Mouse (Mus musculus) heart, embryonic 11.5 days (tissue): Measurements from ENCODE around the gene Ltbp1. TPM values are rescaled to one million over a fixed set of nuclear protein-coding genes. Genes with fewer than 3 reads are reported as not detected.

ENCODE experiments used
- ATAC-seq: fragments of 200-750 bp; cut with Nextera tagmentation; replicated peaks from 2 replicates; pipeline ENCODE4 v1.8.0; 2017; ENCODE audit warnings: moderate library complexity; ENCODE audit not compliant: insufficient number of reproducible peaks, low FRiP score, low TSS enrichment
- H3K27ac ChIP-seq: fragments of 300-500 bp; sonication (generic); 2 replicates; pipeline ENCODE4 v1.5.1; 2014; ENCODE audit warnings: mild to moderate bottlenecking, low read depth, low read length
- H3K27me3 ChIP-seq: fragments of 300-500 bp; sonication (generic); 2 replicates; pipeline ENCODE4 v1.6.1; 2014; ENCODE audit warnings: mild to moderate bottlenecking, low read length, mixed read lengths; ENCODE audit not compliant: control insufficient read depth, insufficient read depth
- H3K36me3 ChIP-seq: fragments of 300-500 bp; sonication (generic); 2 replicates; pipeline ENCODE4 v1.6.1; 2014; ENCODE audit warnings: mild to moderate bottlenecking, low read length, moderate library complexity, mixed read lengths; ENCODE audit not compliant: control insufficient read depth, insufficient read depth
- H3K4me1 ChIP-seq: fragments of 300-500 bp; sonication (generic); 2 replicates; pipeline ENCODE4 v1.6.1; 2014; ENCODE audit warnings: low read length; ENCODE audit not compliant: control insufficient read depth, insufficient read depth
- H3K4me2 ChIP-seq: fragments of 300-500 bp; sonication (generic); 2 replicates; pipeline ENCODE4 v1.6.1; 2014; ENCODE audit warnings: mild to moderate bottlenecking, moderate library complexity
- H3K4me3 ChIP-seq: fragments of 300-500 bp; sonication (generic); 2 replicates; pipeline ENCODE4 v1.5.1; 2014; ENCODE audit warnings: low read depth, low read length
- H3K9ac ChIP-seq: fragments of 300-500 bp; sonication (generic); 2 replicates; pipeline ENCODE4 v1.6.1; 2014; ENCODE audit warnings: mild to moderate bottlenecking, low read depth, low read length, moderate library complexity
- H3K9me3 ChIP-seq: fragments of 300-500 bp; sonication (generic); replicated peaks from 2 replicates; pipeline ENCODE4 v1.6.1; 2016; ENCODE audit warnings: low read length; ENCODE audit not compliant: control insufficient read depth
- WGBS: fragments of 180-500 bp; shearing (Covaris S2); extraction: QIAGEN DNeasy Blood & Tissue Kit; methylation state at CpG from one replicate; pipeline ENCODE4 v1.1.7; 2014; ENCODE audit not compliant: insufficient replicate concordance; 5-methylcytosine and 5-hydroxymethylcytosine counted together
- polyA plus RNA-seq: library from polyadenylated mRNA; unstranded; fragments of >200 nt; fragmentation: Nextera tagmentation; extraction: Ambion mirVana; gene quantifications from 2 replicates; pipeline ENCODE4 v1.2.1, GENCODE M21; 2014

Gene Ltbp1
- polyA plus RNA-seq, 1 experiment from 2014 or later: 45.4 TPM

GRCm38 (mm10) chr17:75171659-75172058 is 166.3 kb downstream of the Ltbp1 start:
- Histone ChIP-seq H3K4me1 (peaks cover 6% of the 10 kb centered on the region; the same call in 1 of the 2 replicates), H3K36me3 (no peaks in the 10 kb centered on the region), H3K4me3 (no peak overlapping the region), H3K4me2 (no peak overlapping the region), H3K9me3 (no peaks in the 10 kb centered on the region), H3K9ac (no peak overlapping the region), H3K27me3 (no peaks in the 10 kb centered on the region), H3K27ac (no peak overlapping the region)
- 61% methylated on average over 7 of the region's 7 CpGs for WGBS
- no peak for ATAC-seq

- no peak overlapping the region for H3K9ac ChIP-seq
- peaks cover 6% of the 10 kb centered on the region; the same call in 1 of the 2 replicates for H3K4me1 ChIP-seq
- ATAC-seq: no peak
- H3K4me3 ChIP-seq: no peak overlapping the region
- H3K27ac ChIP-seq: no peak overlapping the region
- 82% methylated on average over 7 of the region's 7 CpGs for WGBS
- H3K27me3 ChIP-seq: no peaks in the 10 kb centered on the region
- no peak overlapping the region for H3K4me2 ChIP-seq
- H3K36me3 ChIP-seq: no peaks in the 10 kb centered on the region
- no peaks in the 10 kb centered on the region for H3K9me3 ChIP-seq
Measured at GRCm38 (mm10) chr17:75172685-75173205, 167.4 kb downstream of the Ltbp1 start.

- no peaks in the 10 kb centered on the region for H3K36me3 ChIP-seq
- no peaks in the 10 kb centered on the region for H3K27me3 ChIP-seq
- no peak overlapping the region for H3K27ac ChIP-seq
- WGBS: 72% methylated on average over 3 of the region's 3 CpGs
- no peak overlapping the region for H3K4me3 ChIP-seq
- no peak overlapping the region for H3K4me2 ChIP-seq
- H3K9ac ChIP-seq: no peak overlapping the region
- no peaks in the 10 kb centered on the region for H3K9me3 ChIP-seq
- H3K4me1 ChIP-seq: peaks cover 13% of the 10 kb centered on the region
- no peak for ATAC-seq
Measured at GRCm38 (mm10) chr17:75174501-75174900, 169.1 kb downstream of the Ltbp1 start.

- no peak overlapping the region for H3K4me3 ChIP-seq
- H3K4me2 ChIP-seq: peak overlapping the region; percentile 20
- peak overlapping the region; percentile 24; the same call in 1 of the 2 replicates for H3K9ac ChIP-seq
- H3K36me3 ChIP-seq: no peaks in the 10 kb centered on the region
- 45% methylated on average over 24 of the region's 24 CpGs for WGBS
- peaks cover 10% of the 10 kb centered on the region for H3K4me1 ChIP-seq
- peak; percentile 52; the same call in 1 of the 2 replicates for ATAC-seq
- H3K27me3 ChIP-seq: no peaks in the 10 kb centered on the region
- H3K27ac ChIP-seq: 0 out of 2 replicates have a peak overlapping the region, but pooled peaks have one; percentile 31
- no peaks in the 10 kb centered on the region for H3K9me3 ChIP-seq
Measured at GRCm38 (mm10) chr17:75177920-75178867, 172.8 kb downstream of the Ltbp1 start.

- Histone ChIP-seq H3K4me1 (peaks cover 8% of the 10 kb centered on the region), H3K27me3 (no peaks in the 10 kb centered on the region), H3K4me2 (peak overlapping the region; percentile 25; the same call in 1 of the 2 replicates), H3K9me3 (no peaks in the 10 kb centered on the region), H3K27ac (no peak overlapping the region), H3K36me3 (no peaks in the 10 kb centered on the region), H3K4me3 (no peak overlapping the region), H3K9ac (no peak overlapping the region)
- 64% methylated on average over 8 of the region's 8 CpGs for WGBS
- ATAC-seq: no peak
Measured at GRCm38 (mm10) chr17:75179001-75179400, 173.6 kb downstream of the Ltbp1 start.

GRCm38 (mm10) chr17:75180301-75180700 is 174.9 kb downstream of the Ltbp1 start:
- no peaks in the 10 kb centered on the region for H3K36me3 ChIP-seq
- no peak for ATAC-seq
- H3K4me1 ChIP-seq: peaks cover 8% of the 10 kb centered on the region
- H3K4me2 ChIP-seq: no peak overlapping the region
- no peaks in the 10 kb centered on the region for H3K9me3 ChIP-seq
- H3K9ac ChIP-seq: no peak overlapping the region
- no peaks in the 10 kb centered on the region for H3K27me3 ChIP-seq
- H3K4me3 ChIP-seq: no peak overlapping the region
- 80% methylated on average over 4 of the region's 4 CpGs for WGBS
- no peak overlapping the region for H3K27ac ChIP-seq

- ATAC-seq: no peak
- Histone ChIP-seq H3K36me3 (no peaks in the 10 kb centered on the region), H3K27me3 (no peaks in the 10 kb centered on the region), H3K9ac (no peak overlapping the region), H3K4me3 (no peak overlapping the region), H3K4me1 (peaks cover 8% of the 10 kb centered on the region), H3K27ac (no peak overlapping the region), H3K9me3 (no peaks in the 10 kb centered on the region), H3K4me2 (no peak overlapping the region)
- 79% methylated on average over 12 of the region's 12 CpGs for WGBS
Measured at GRCm38 (mm10) chr17:75180956-75181588, 175.7 kb downstream of the Ltbp1 start.

GRCm38 (mm10) chr17:75182319-75183001 is 177.1 kb downstream of the Ltbp1 start:
- WGBS: 84% methylated on average over 14 of the region's 14 CpGs
- H3K27ac ChIP-seq: no peak overlapping the region

More at GRCm38 (mm10) chr17:75182319-75183001, 177.1 kb downstream of the Ltbp1 start:
- Histone ChIP-seq H3K4me1 (peaks cover 8% of the 10 kb centered on the region), H3K4me2 (no peak overlapping the region), H3K9me3 (no peaks in the 10 kb centered on the region), H3K9ac (no peak overlapping the region), H3K27me3 (no peaks in the 10 kb centered on the region), H3K4me3 (no peak overlapping the region), H3K36me3 (no peaks in the 10 kb centered on the region)
- no peak; the same call in 1 of the 2 replicates for ATAC-seq
